Mouse (Mus musculus): ENCODE data around the gene Gdf15. TPM values are rescaled to one million over a fixed set of nuclear protein-coding genes. Genes with fewer than 3 reads are reported as not detected.
A peak's percentile ranks its signal among the peaks of the same experiment; 100 is the strongest.

Gene Gdf15
- total RNA-seq, 2 experiments from 2014 or later: not detected

DNA sequence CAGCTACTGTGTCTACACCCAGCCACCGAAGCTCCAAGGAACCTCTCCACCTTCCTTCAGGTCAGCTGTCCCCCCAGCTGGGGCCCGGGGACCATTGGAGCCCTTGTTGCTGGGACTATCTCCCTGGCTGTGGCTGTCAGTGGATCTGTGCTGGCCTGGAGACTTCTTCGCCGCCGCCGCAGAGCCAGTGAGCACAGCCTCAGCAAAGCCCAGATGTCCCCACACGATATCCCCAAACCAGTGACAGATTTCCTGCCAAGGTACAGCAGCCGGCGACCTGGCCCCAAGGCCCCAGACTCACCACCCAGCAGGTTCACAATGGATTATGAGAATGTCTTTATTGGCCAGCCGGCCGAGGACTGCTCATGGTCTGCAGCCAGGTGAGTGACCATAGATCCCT, 14.3 kb downstream of the Gdf15 start:
- no peak for DNase-seq (ENCODE audit: extremely low spot score in 1 of 2, low spot score in 2 of 2)
- Histone ChIP-seq H3K27ac (no peak overlapping the region), H3K4me3 (no peak overlapping the region)
- intact Hi-C loops (cut with DNase I): no loop called here
- TF ChIP-seq CTCF (IDR thresholded peaks at IDR 0.05): no peak

DNA sequence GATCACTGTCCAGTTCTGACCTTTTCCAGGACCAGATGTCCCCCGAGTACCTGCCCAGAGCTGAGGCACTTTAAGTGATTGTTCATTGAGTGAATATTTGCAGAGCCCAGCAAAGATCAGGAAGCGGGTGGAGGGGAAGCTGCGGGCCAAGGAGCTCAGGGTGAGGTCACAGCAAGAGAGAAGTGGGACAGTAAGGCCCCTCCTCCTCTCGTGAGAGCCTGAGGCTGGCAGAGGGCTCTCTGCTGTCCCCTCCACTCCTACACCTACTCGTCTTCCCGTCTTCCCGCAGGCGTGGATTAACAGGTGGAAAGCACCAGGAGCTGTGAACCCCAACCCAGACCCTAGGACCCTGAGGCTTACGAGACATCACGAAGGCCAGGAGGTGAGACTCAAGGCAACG, 15.6 kb downstream of the Gdf15 start:
- Histone ChIP-seq H3K4me3 (no peak overlapping the region), H3K27ac (no peak overlapping the region)
- DNase-seq (ENCODE audit: extremely low spot score in 1 of 2, low spot score in 2 of 2): no peak
- no peak for TF ChIP-seq CTCF (IDR thresholded peaks at IDR 0.05)
- intact Hi-C loops (cut with DNase I): no loop called here

GRCm38 (mm10) chr8:70615894-70616293, 16.4 kb downstream of the Gdf15 start, which contains the start of gene Lrrc25:
TSS of gene Lrrc25 (plus strand) at chr8:70616155.
- H3K27ac ChIP-seq: no peak within 1 kb of the TSS
- no peak within 1 kb of the TSS for H3K4me3 ChIP-seq
- no peak for DNase-seq (ENCODE audit: extremely low spot score in 1 of 2, low spot score in 2 of 2)
- TF ChIP-seq CTCF (IDR thresholded peaks at IDR 0.05): no peak
- intact Hi-C loops (cut with DNase I): no loop called here

GRCm38 (mm10) chr8:70615281-70615680, 17.0 kb downstream of the Gdf15 start:
- Histone ChIP-seq H3K27ac (no peak overlapping the region), H3K4me3 (no peak overlapping the region)
- no peak for DNase-seq (ENCODE audit: extremely low spot score in 1 of 2, low spot score in 2 of 2)
- intact Hi-C loops (cut with DNase I): no loop called here
- no peak for TF ChIP-seq CTCF (IDR thresholded peaks at IDR 0.05)

- DNase-seq (ENCODE audit: extremely low spot score in 1 of 2, low spot score in 2 of 2): no peak
- Histone ChIP-seq H3K27ac (no peak overlapping the region), H3K4me3 (no peak overlapping the region)
- intact Hi-C loops (cut with DNase I): no loop called here
- no peak for TF ChIP-seq CTCF (IDR thresholded peaks at IDR 0.05)
Measured at GRCm38 (mm10) chr8:70614469-70614868, 17.8 kb downstream of the Gdf15 start.

- DNase-seq (ENCODE audit: extremely low spot score in 1 of 2, low spot score in 2 of 2): no peak
- H3K27ac ChIP-seq: no peak overlapping the region
- intact Hi-C loops (cut with DNase I): loop anchor here (2.0 kb wide), 2 partner anchors 15 to 37 kb away; no protein-coding TSS in a partner anchor
- no peak overlapping the region for H3K4me3 ChIP-seq
- TF ChIP-seq CTCF (IDR thresholded peaks at IDR 0.05): no peak
Measured at GRCm38 (mm10) chr8:70613763-70614162, 18.5 kb downstream of the Gdf15 start.

GRCm38 (mm10) chr8:70611849-70612248, 20.4 kb downstream of the Gdf15 start:
- DNase-seq (ENCODE audit: extremely low spot score in 1 of 2, low spot score in 2 of 2): peak; percentile 83 to 89
- Histone ChIP-seq H3K27ac (peak overlapping the region; percentile 97), H3K4me3 (peak overlapping the region; percentile 45)
- intact Hi-C loops (cut with DNase I): loop anchor here (1.0 to 2.0 kb wide), 3 partner anchors 17 to 143 kb away; no protein-coding TSS in a partner anchor
- TF ChIP-seq CTCF (IDR thresholded peaks at IDR 0.05): peak; percentile 96

- H3K27ac ChIP-seq: peak overlapping the region; percentile 97
- H3K4me3 ChIP-seq: peak overlapping the region; percentile 45
- intact Hi-C loops (cut with DNase I): loop anchor here (1.0 kb wide), 2 partner anchors 87 to 144 kb away; partner anchors contain the start of gene Jund
- DNase-seq (ENCODE audit: extremely low spot score in 1 of 2, low spot score in 2 of 2): peak; percentile 77 to 84
- TF ChIP-seq CTCF (IDR thresholded peaks at IDR 0.05): peak; percentile 85
Measured at GRCm38 (mm10) chr8:70610796-70611771, 21.2 kb downstream of the Gdf15 start.

GRCm38 (mm10) chr8:70609849-70610795, 22.1 kb downstream of the Gdf15 start:
- Histone ChIP-seq H3K27ac (peak overlapping the region; percentile 97), H3K4me3 (peak overlapping the region; percentile 46)
- no peak for TF ChIP-seq CTCF (IDR thresholded peaks at IDR 0.05)
- DNase-seq (ENCODE audit: extremely low spot score in 1 of 2, low spot score in 2 of 2): peak; percentile 85 to 89
- intact Hi-C loops (cut with DNase I): loop anchor here (1.0 kb wide), 2 partner anchors 35 to 88 kb away; partner anchors contain the start of gene Jund

DNA sequence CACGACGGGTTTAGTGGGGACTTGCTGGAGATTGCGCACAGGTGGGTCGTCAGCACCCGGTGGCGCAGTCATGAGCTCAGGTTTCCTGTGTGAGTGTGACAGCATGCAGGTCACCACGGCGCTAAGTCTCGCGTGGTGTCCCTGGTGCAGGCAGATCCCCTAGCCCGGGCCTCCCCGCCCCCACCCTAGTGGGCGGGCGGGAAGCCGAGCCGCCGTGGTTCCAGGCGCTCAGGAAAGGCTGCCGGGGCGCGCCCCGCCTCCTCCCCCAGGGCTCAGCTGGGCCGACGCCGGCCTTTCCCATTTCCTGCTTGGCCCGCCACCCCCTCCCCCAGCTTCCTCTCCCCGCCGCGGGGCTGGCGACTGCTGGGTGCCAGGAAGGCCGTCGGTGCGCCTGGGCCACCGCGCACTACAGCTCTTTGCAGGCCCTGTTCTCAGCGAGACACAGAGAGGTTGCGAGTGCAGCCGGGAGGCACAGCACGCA, 22.8 kb downstream of the Gdf15 start:
- DNase-seq (ENCODE audit: extremely low spot score in 1 of 2, low spot score in 2 of 2): peak; percentile 67 to 77
- H3K4me3 ChIP-seq: peak overlapping the region; percentile 46
- H3K27ac ChIP-seq: peak overlapping the region; percentile 97
- intact Hi-C loops (cut with DNase I): loop anchor here (1.0 kb wide), 1 partner anchor 34 kb away; no protein-coding TSS in a partner anchor
- no peak for TF ChIP-seq CTCF (IDR thresholded peaks at IDR 0.05)

- intact Hi-C loops (cut with DNase I): loop anchor here (1.0 kb wide), 1 partner anchor 34 kb away; no protein-coding TSS in a partner anchor
- no peak for TF ChIP-seq CTCF (IDR thresholded peaks at IDR 0.05)
- DNase-seq (ENCODE audit: extremely low spot score in 1 of 2, low spot score in 2 of 2): no peak
- Histone ChIP-seq H3K27ac (peak within 1 kb of the TSS; percentile 97), H3K4me3 (peak within 1 kb of the TSS; percentile 98)
Measured at GRCm38 (mm10) chr8:70608749-70609367, 23.4 kb downstream of the Gdf15 start, which contains the start of gene Ssbp4. TSS of gene Ssbp4 (minus strand) at chr8:70608872.
